Mouse (Mus musculus): Measurements from ENCODE around the gene Ddx55. TPM values are rescaled to one million over a fixed set of nuclear protein-coding genes. Genes with fewer than 3 reads are reported as not detected.

The Ddx55 gene
- total RNA-seq (2021), result 10 to 100 TPM; 22.6 to 25.9 TPM
- long read RNA-seq, experiment 1, transcript Ddx55-201 (14 exons, 2,799 nt), result major isoform, 15 of 31 reads
- long read RNA-seq, experiment 1, partial matches to known transcripts, result 3 of 31 reads
- long read RNA-seq, experiment 1, other reads (novel, unspliced or antisense), result 13 of 31 reads
- long read RNA-seq, experiment 2, transcript Ddx55-201 (14 exons, 2,799 nt), result major isoform, 10 of 15 reads
- long read RNA-seq, experiment 2, partial matches to known transcripts, result 2 of 15 reads
- long read RNA-seq, experiment 2, other reads (novel, unspliced or antisense), result 3 of 15 reads

GRCm38 (mm10) chr5:124552558-124553307 lies at the start of gene Ddx55:
Gene Ddx55, plus strand, starts transcription at chr5:124552864.
- DNase-seq (ENCODE audit: low spot score in 2 of 2), result peak; percentile 88 to 92

GRCm38 (mm10) chr5:124503742-124504141 lies 48.9 kb upstream of the Ddx55 start:
- DNase-seq (ENCODE audit: low spot score in 2 of 2), result peak; percentile 88 to 94

GRCm38 (mm10) chr5:124505235-124505634 lies 47.4 kb upstream of the Ddx55 start:
- no peak for DNase-seq (ENCODE audit: low spot score in 2 of 2)

GRCm38 (mm10) chr5:124506731-124507359 lies 45.8 kb upstream of the Ddx55 start:
- no peak for DNase-seq (ENCODE audit: low spot score in 2 of 2)

- DNase-seq (ENCODE audit: low spot score in 2 of 2), result no peak
Observed at GRCm38 (mm10) chr5:124509200-124509599, 43.5 kb upstream of the Ddx55 start.

- no peak for DNase-seq (ENCODE audit: low spot score in 2 of 2)
Observed at GRCm38 (mm10) chr5:124509742-124510237, 42.9 kb upstream of the Ddx55 start.

GRCm38 (mm10) chr5:124510536-124511050 lies 42.1 kb upstream of the Ddx55 start:
- DNase-seq (ENCODE audit: low spot score in 2 of 2), result no peak

GRCm38 (mm10) chr5:124515789-124516188 lies 36.9 kb upstream of the Ddx55 start:
- DNase-seq (ENCODE audit: low spot score in 2 of 2), result no peak

GRCm38 (mm10) chr5:124518648-124519047 lies 34.0 kb upstream of the Ddx55 start:
- peak; percentile 78 to 86 for DNase-seq (ENCODE audit: low spot score in 2 of 2)

GRCm38 (mm10) chr5:124521588-124521987 lies 31.1 kb upstream of the Ddx55 start:
- no peak for DNase-seq (ENCODE audit: low spot score in 2 of 2)

GRCm38 (mm10) chr5:124523032-124523431 lies 29.6 kb upstream of the Ddx55 start:
- no peak for DNase-seq (ENCODE audit: low spot score in 2 of 2)

- no peak for DNase-seq (ENCODE audit: low spot score in 2 of 2)
Observed at GRCm38 (mm10) chr5:124524943-124525342, 27.7 kb upstream of the Ddx55 start.

GRCm38 (mm10) chr5:124528351-124528750 lies 24.3 kb upstream of the Ddx55 start:
- DNase-seq (ENCODE audit: low spot score in 2 of 2), result no peak

- no peak for DNase-seq (ENCODE audit: low spot score in 2 of 2)
Observed at GRCm38 (mm10) chr5:124528791-124529190, 23.9 kb upstream of the Ddx55 start.

- DNase-seq (ENCODE audit: low spot score in 2 of 2), result no peak
Observed at GRCm38 (mm10) chr5:124529191-124529651, 23.4 kb upstream of the Ddx55 start.

GRCm38 (mm10) chr5:124529697-124530096 lies 23.0 kb upstream of the Ddx55 start:
- DNase-seq (ENCODE audit: low spot score in 2 of 2), result no peak

GRCm38 (mm10) chr5:124530655-124531582 lies 21.7 kb upstream of the Ddx55 start, which contains the start of gene Rilpl1:
Gene Rilpl1, minus strand, starts transcription at chr5:124531391.
- peak; percentile 69 to 80 for DNase-seq (ENCODE audit: low spot score in 2 of 2)

GRCm38 (mm10) chr5:124531583-124531930 lies 21.1 kb upstream of the Ddx55 start:
- no peak for DNase-seq (ENCODE audit: low spot score in 2 of 2)

- DNase-seq (ENCODE audit: low spot score in 2 of 2), result no peak
Observed at GRCm38 (mm10) chr5:124532451-124532850, 20.2 kb upstream of the Ddx55 start.

GRCm38 (mm10) chr5:124535016-124535415 lies 17.6 kb upstream of the Ddx55 start:
- DNase-seq (ENCODE audit: low spot score in 2 of 2), result no peak

Data from left cerebral cortex, adult 18-20 months (tissue).